Mouse (Mus musculus) kidney, adult 2 months (tissue): Measurements from ENCODE around the gene Olfr665.

ENCODE experiments used
- CTCF ChIP-seq: fragments of 200-500 bp; conservative IDR thresholded peaks from 2 replicates; pipeline ENCODE4 v1.5.1; 2011; ENCODE audit warnings: low read depth, mild to moderate bottlenecking, control low read depth, low read length, moderate library complexity, mixed read lengths; ENCODE audit not compliant: insufficient read depth, insufficient read length
- POLR2A ChIP-seq: fragments of 200-500 bp; IDR thresholded peaks from one replicate; pipeline ENCODE4 v1.6.1; 2011; ENCODE audit warnings: low read depth, low read length, control low read depth

DNA sequence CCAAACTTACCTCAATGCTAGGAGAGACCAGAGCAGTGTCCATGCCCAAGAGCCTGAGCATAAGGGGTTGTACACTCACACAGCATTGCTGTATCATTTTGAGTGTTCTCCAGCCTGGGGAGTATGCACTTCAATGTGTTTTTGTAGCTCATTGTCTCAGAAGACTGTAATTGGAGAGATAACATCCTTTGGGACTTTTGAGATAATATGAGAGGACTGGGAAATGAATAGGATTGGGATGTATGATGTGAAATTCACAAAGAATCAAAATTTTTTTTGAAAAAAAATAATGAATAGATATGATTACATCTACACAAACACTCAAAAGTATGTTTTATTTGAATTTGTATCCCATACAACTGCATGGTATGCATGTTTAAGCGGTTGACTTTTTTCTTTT lies 50.1 kb downstream of the Olfr665 start, which contains the start of gene Olfr668:
- no peak for TF ChIP-seq CTCF
- TF ChIP-seq POLR2A: no peak
